Comparison of ENCODE assay signal across 9 mouse cellular contexts in the genomic region with DNA sequence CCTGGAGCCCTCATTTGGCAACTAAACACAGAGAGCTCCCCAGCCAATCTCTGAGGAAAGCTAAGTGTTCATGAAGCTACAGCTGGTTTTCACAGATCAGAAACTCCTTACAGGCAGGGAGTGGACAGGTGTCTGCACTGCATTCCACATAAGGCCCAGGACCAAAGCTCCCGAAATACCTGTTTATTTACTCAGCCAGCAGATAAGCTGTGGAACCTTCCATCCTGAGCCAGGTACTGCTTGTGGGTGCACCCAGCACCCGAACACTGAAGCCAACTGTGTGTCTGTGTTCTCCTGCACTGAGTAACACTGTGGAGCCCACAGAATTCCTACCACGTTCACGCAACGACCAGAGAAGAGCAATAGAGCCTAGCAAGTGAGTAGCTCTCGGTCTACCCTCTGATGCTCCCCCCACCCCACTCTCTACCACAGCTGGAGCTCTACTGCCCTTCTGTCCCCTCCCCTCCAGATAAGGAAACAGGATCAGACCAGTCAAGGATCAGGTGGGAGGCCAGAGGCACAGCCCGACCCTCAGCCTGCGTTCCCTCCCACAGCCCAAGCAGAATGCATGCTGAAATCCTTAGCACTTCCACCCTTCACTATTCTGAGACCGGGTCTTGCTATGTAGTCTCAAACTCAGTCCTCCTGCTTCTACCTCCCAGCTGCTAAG. TPM values are rescaled to one million over a fixed set of nuclear protein-coding genes. Genes with fewer than 3 reads are reported as not detected.
DNase-seq lines count a peak whose midpoint lies in the region; ATAC-seq and TF ChIP-seq lines count a peak whose summit lies in the region.
"Had no signal": no experiment of that assay in that cellular context is flagged by ENCODE, and none has a peak within 500 bp of the region (broad histone marks: within the 10 kb centered on the region; RNA-seq: fewer than 3 reads in every experiment).

No protein-coding gene starts in this region.

- intact Hi-C loops in heart, postnatal 25 days (cut with DNase I) = no loop called here

- no peaks in the 10 kb centered on the region for H3K9me3 ChIP-seq in heart, embryonic 10.5 days
- H3K9me3 ChIP-seq in midbrain, embryonic 10.5 days (replicated peaks) = no peaks in the 10 kb centered on the region
- H3K9me3 ChIP-seq in midbrain, postnatal 0 days (ENCODE audit: low read length) = no peaks in the 10 kb centered on the region
- H3K9me3 ChIP-seq in limb, embryonic 10.5 days (replicated peaks) = no peaks in the 10 kb centered on the region
- no peaks in the 10 kb centered on the region for H3K9me3 ChIP-seq in stomach, embryonic 16.5 days (replicated peaks; ENCODE audit: control insufficient read depth, low read length)

- DNase-seq in heart, embryonic 10.5 days (ENCODE audit: low spot score) = peak; percentile 88
- DNase-seq in heart, postnatal 25 days (ENCODE audit: low spot score) = no peak
- DNase-seq in midbrain, embryonic 10.5 days (ENCODE audit: low spot score) = no peak
- DNase-seq in midbrain, postnatal 0 days (ENCODE audit: low spot score) = no peak
- DNase-seq in limb, embryonic 10.5 days (ENCODE audit: low spot score) = no peak
- DNase-seq in thymus, adult 18-20 months = no peak
- no peak for DNase-seq in embryo, embryonic 11 days

- ATAC-seq in midbrain, postnatal 0 days (ENCODE audit: low FRiP score) = no peak
- peak; percentile 77 for ATAC-seq in stomach, embryonic 16.5 days (ENCODE audit: insufficient read depth, low FRiP score)

- WGBS in heart, embryonic 10.5 days = 31% methylated on average over 9 of the region's 9 CpGs
- 82% methylated on average over 9 of the region's 9 CpGs for WGBS in midbrain, embryonic 10.5 days
- 80% methylated on average over 9 of the region's 9 CpGs for WGBS in midbrain, postnatal 0 days
- WGBS in limb, embryonic 10.5 days = 77% methylated on average over 9 of the region's 9 CpGs
- WGBS in stomach, embryonic 16.5 days = 50% methylated on average over 9 of the region's 9 CpGs

- H3K4me1 ChIP-seq in heart, embryonic 10.5 days = peaks cover 82% of the 10 kb centered on the region
- peaks cover 54% of the 10 kb centered on the region for H3K4me1 ChIP-seq in midbrain, embryonic 10.5 days
- H3K4me1 ChIP-seq in midbrain, postnatal 0 days (ENCODE audit: insufficient read depth, low read length) = no peaks in the 10 kb centered on the region
- H3K4me1 ChIP-seq in limb, embryonic 10.5 days = peaks cover 32% of the 10 kb centered on the region
- H3K4me1 ChIP-seq in stomach, embryonic 16.5 days (ENCODE audit: control insufficient read depth, insufficient read depth, low read length) = peaks cover 43% of the 10 kb centered on the region

- H3K4me3 ChIP-seq in heart, embryonic 10.5 days = peak overlapping the region; percentile 33
- no peak overlapping the region for H3K4me3 ChIP-seq in midbrain, embryonic 10.5 days
- H3K4me3 ChIP-seq in midbrain, postnatal 0 days (ENCODE audit: low read depth, low read length) = no peak overlapping the region
- H3K4me3 ChIP-seq in limb, embryonic 10.5 days = no peak overlapping the region
- H3K4me3 ChIP-seq in stomach, embryonic 16.5 days (replicated peaks; ENCODE audit: low read length) = no peak overlapping the region

- no peak for TF ChIP-seq CTCF in midbrain, postnatal 0 days (IDR thresholded peaks at IDR 0.05)

- H3K27ac ChIP-seq in heart, embryonic 10.5 days = peak overlapping the region; percentile 86
- 0 out of 2 replicates have a peak overlapping the region, but pooled peaks have one; percentile 17 for H3K27ac ChIP-seq in midbrain, embryonic 10.5 days (replicated peaks)
- no peak overlapping the region for H3K27ac ChIP-seq in midbrain, postnatal 0 days (ENCODE audit: low read depth, low read length)
- peak overlapping the region; percentile 72; the same call in 1 of the 2 replicates for H3K27ac ChIP-seq in limb, embryonic 10.5 days
- peak overlapping the region; percentile 73 for H3K27ac ChIP-seq in stomach, embryonic 16.5 days (ENCODE audit: low read length)

- no peak overlapping the region for H3K9ac ChIP-seq in midbrain, postnatal 0 days (replicated peaks; ENCODE audit: low read length, poor library complexity, severe bottlenecking)
- H3K9ac ChIP-seq in stomach, embryonic 16.5 days (ENCODE audit: low read length) = peak overlapping the region; percentile 25; the same call in 1 of the 2 replicates

- no peaks in the 10 kb centered on the region for H3K27me3 ChIP-seq in heart, embryonic 10.5 days (ENCODE audit: insufficient read depth, poor library complexity, severe bottlenecking)
- no peaks in the 10 kb centered on the region for H3K27me3 ChIP-seq in midbrain, embryonic 10.5 days (ENCODE audit: low read depth, poor library complexity, severe bottlenecking)
- H3K27me3 ChIP-seq in midbrain, postnatal 0 days (ENCODE audit: insufficient read depth, low read length) = no peaks in the 10 kb centered on the region
- no peaks in the 10 kb centered on the region for H3K27me3 ChIP-seq in limb, embryonic 10.5 days (ENCODE audit: low read depth, poor library complexity, severe bottlenecking)
- no peaks in the 10 kb centered on the region for H3K27me3 ChIP-seq in stomach, embryonic 16.5 days (ENCODE audit: control insufficient read depth, insufficient read depth, low read length)

- H3K4me2 ChIP-seq in midbrain, postnatal 0 days (ENCODE audit: low read depth, low read length, poor library complexity, severe bottlenecking) = no peak overlapping the region
- peak overlapping the region; percentile 10; the same call in 1 of the 2 replicates for H3K4me2 ChIP-seq in stomach, embryonic 16.5 days (ENCODE audit: low read depth, low read length)

- H3K36me3 ChIP-seq in heart, embryonic 10.5 days = peaks cover under 1% of the 10 kb centered on the region; the same call in 1 of the 2 replicates
- no peaks in the 10 kb centered on the region for H3K36me3 ChIP-seq in midbrain, embryonic 10.5 days
- no peaks in the 10 kb centered on the region for H3K36me3 ChIP-seq in midbrain, postnatal 0 days (ENCODE audit: insufficient read depth, low read length)
- 0 out of 2 replicates have a peak, but pooled peaks cover 2% of the 10 kb centered on the region for H3K36me3 ChIP-seq in limb, embryonic 10.5 days
- H3K36me3 ChIP-seq in stomach, embryonic 16.5 days (ENCODE audit: control insufficient read depth, insufficient read depth, low read length) = no peaks in the 10 kb centered on the region

RNA-seq across cellular contexts. Expression of gene Gab1, which starts 9.6 kb away (rescaled TPM):
- polyA plus RNA-seq in heart, embryonic 10.5 days (2016; fragmentation: Nextera tagmentation; extraction: Ambion mirVana) = 24.8 and 37.6 TPM in 2 replicates
- 10 to 100 TPM; 34.1 to 38.8 TPM for total RNA-seq in heart, postnatal 25 days (2021)
- 12.9 and 13.0 TPM in 2 replicates for polyA plus RNA-seq in midbrain, embryonic 10.5 days (2016; fragmentation: Nextera tagmentation; extraction: Ambion mirVana)
- 18.3 and 20.5 TPM in 2 replicates for total RNA-seq in midbrain, postnatal 0 days (2014; rRNA removed)
- polyA plus RNA-seq in midbrain, postnatal 0 days (2015; fragmentation: Nextera tagmentation; extraction: Ambion mirVana) = 8.7 TPM in 2 replicates
- 10.6 and 14.2 TPM in 2 replicates for polyA plus RNA-seq in limb, embryonic 10.5 days (2016; fragmentation: Nextera tagmentation; extraction: Ambion mirVana)
- polyA plus RNA-seq in stomach, embryonic 16.5 days (2015; fragmentation: Nextera tagmentation; extraction: Ambion mirVana) = 13.6 and 14.6 TPM in 2 replicates
- total RNA-seq: monocyte, adult 5-6 weeks had no signal
